Comparison of ENCODE assay signal across 8 mouse cellular contexts in the genomic region with DNA sequence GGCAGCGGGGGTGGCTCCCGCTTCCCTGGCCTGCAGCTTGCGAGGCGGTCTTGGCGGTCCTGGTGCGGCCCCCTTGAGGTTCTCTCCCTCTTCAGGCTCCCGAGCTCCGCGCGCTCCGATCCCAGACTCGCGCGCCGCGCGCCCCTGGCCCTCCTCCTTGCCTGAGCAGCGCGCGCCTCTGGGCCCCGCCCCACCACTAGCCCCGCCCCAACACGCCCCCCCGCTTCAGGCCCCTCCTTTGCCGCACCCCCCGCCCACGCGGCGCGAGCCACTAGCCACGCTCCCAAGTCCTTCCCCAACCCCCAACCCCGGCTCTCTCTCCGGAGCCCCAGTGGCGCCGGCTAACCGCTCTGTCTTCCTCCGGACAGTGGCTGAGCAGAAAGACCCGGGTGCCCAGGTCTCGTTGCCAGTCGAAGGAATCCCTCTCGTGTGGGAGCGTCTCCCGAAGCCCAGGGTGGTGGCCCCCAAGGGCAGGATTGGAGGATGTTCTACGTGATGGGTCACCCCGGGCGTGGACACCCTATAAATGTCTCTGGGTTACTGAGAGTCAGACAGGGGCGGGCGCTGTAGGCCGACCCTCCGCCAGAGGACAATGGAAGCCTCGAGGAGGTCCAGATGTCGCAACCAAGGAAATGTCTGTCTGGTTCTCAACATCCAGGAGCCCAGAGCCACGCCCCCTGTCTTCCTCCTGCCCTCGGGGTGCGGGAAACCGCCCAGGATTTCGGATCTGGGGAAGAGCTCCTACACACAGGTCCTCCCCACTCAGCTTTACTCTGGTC. TPM values are rescaled to one million over a fixed set of nuclear protein-coding genes. Genes with fewer than 3 reads are reported as not detected.
A peak's percentile ranks its signal among the peaks of the same experiment; 100 is the strongest.
DNase-seq lines count a peak whose midpoint lies in the region; ATAC-seq and TF ChIP-seq lines count a peak whose summit lies in the region.

No protein-coding gene starts in this region.

- peak overlapping the region; percentile 99 for H3K4me2 ChIP-seq in intestine, postnatal 0 days (replicated peaks; ENCODE audit: low read depth)
- H3K4me2 ChIP-seq in midbrain, embryonic 11.5 days = peak overlapping the region; percentile 90

- H3K27me3 ChIP-seq in intestine, postnatal 0 days (replicated peaks; ENCODE audit: control insufficient read depth, insufficient read depth, low read length) = peaks cover 10% of the 10 kb centered on the region
- no peaks in the 10 kb centered on the region for H3K27me3 ChIP-seq in midbrain, embryonic 11.5 days (ENCODE audit: control insufficient read depth, insufficient read depth, low read length)

- H3K4me3 ChIP-seq in intestine, postnatal 0 days (ENCODE audit: low read depth, low read length) = peak overlapping the region; percentile 68
- peak overlapping the region; percentile 79 for H3K4me3 ChIP-seq in midbrain, embryonic 11.5 days (ENCODE audit: low read depth, low read length)

- no peak for TF ChIP-seq CTCF in intestine, postnatal 0 days (IDR thresholded peaks at IDR 0.05; ENCODE audit: low read depth)

- intact Hi-C loops in left cerebral cortex, postnatal 4 days (cut with DNase I) = no loop called here

- peak; percentile 84 to 95 for DNase-seq in adrenal gland, adult (ENCODE audit: inconsistent age in 2 of 2, low spot score in 1 of 2)
- DNase-seq in embryo, embryonic 11 days = peak; percentile 93
- DNase-seq in left cerebral cortex, postnatal 4 days = peak; percentile 94
- peak; percentile 98 for DNase-seq in midbrain, embryonic 11.5 days (ENCODE audit: low spot score, missing footprints)
- peak; percentile 54 for DNase-seq in skeletal muscle tissue, adult 2 months (ENCODE audit: low read depth, low spot score)
- DNase-seq in c-Kit-positive CD71-positive TER-119-positive erythroid progenitor cells, embryonic 14.5 days (ENCODE audit: low spot score) = no peak

- WGBS in intestine, postnatal 0 days = under 1% methylated on average over 42 of the region's 57 CpGs
- WGBS in midbrain, embryonic 11.5 days = under 1% methylated on average over 41 of the region's 57 CpGs

- no peaks in the 10 kb centered on the region for H3K36me3 ChIP-seq in intestine, postnatal 0 days (ENCODE audit: control insufficient read depth, insufficient read depth)
- H3K36me3 ChIP-seq in midbrain, embryonic 11.5 days (ENCODE audit: control insufficient read depth, insufficient read depth, low read length) = no peaks in the 10 kb centered on the region

- ATAC-seq in granulocyte monocyte progenitor cell, adult 5-6 weeks (replicated peaks; ENCODE audit: poor library complexity, severe bottlenecking) = peak; percentile 64
- peak; percentile 32 for ATAC-seq in intestine, postnatal 0 days
- peak; percentile 77 for ATAC-seq in midbrain, embryonic 11.5 days (ENCODE audit: low FRiP score)

- peak overlapping the region; percentile 48; the same call in 1 of the 2 replicates for H3K9ac ChIP-seq in intestine, postnatal 0 days (ENCODE audit: low read depth, low read length)
- H3K9ac ChIP-seq in midbrain, embryonic 11.5 days (ENCODE audit: low read length) = peak overlapping the region; percentile 82

- H3K4me1 ChIP-seq in intestine, postnatal 0 days (replicated peaks; ENCODE audit: control insufficient read depth, insufficient read depth, low read length) = no peaks in the 10 kb centered on the region
- H3K4me1 ChIP-seq in midbrain, embryonic 11.5 days (ENCODE audit: control insufficient read depth, insufficient read depth, low read length) = peaks cover 13% of the 10 kb centered on the region

- peak overlapping the region; percentile 50; the same call in 1 of the 2 replicates for H3K27ac ChIP-seq in intestine, postnatal 0 days (ENCODE audit: low read depth, low read length)
- peak overlapping the region; percentile 72 for H3K27ac ChIP-seq in midbrain, embryonic 11.5 days (ENCODE audit: low read depth, low read length)

- no peaks in the 10 kb centered on the region for H3K9me3 ChIP-seq in intestine, postnatal 0 days (ENCODE audit: control insufficient read depth)
- no peaks in the 10 kb centered on the region for H3K9me3 ChIP-seq in midbrain, embryonic 11.5 days (ENCODE audit: control insufficient read depth, low read length)

RNA-seq across cellular contexts. Expression of a gene that starts 1.4 kb away (rescaled TPM):
- total RNA-seq in granulocyte monocyte progenitor cell, adult 5-6 weeks (2014; fragmentation: Nextera tagmentation) = 32.9 and 67.0 TPM in 2 replicates
- 10.9 and 13.9 TPM in 2 replicates for total RNA-seq in granulocyte monocyte progenitor cell, adult 5-6 weeks (2017)
- polyA plus RNA-seq in intestine, postnatal 0 days (2015; fragmentation: Nextera tagmentation; extraction: Ambion mirVana) = 1.0 and 1.1 TPM in 2 replicates
- 10 to 100 TPM; 40.0 to 40.8 TPM for total RNA-seq in left cerebral cortex, postnatal 4 days (2021)
- polyA plus RNA-seq in midbrain, embryonic 11.5 days (2014; fragmentation: Nextera tagmentation; extraction: Ambion mirVana) = 8.7 and 11.8 TPM in 2 replicates

RNA-seq across cellular contexts. Expression of a gene that starts 46.2 kb away (rescaled TPM):
- total RNA-seq in granulocyte monocyte progenitor cell, adult 5-6 weeks (2014; fragmentation: Nextera tagmentation) = 32.2 and 42.1 TPM in 2 replicates
- 45.2 and 89.4 TPM in 2 replicates for total RNA-seq in granulocyte monocyte progenitor cell, adult 5-6 weeks (2017)
- polyA plus RNA-seq in intestine, postnatal 0 days (2015; fragmentation: Nextera tagmentation; extraction: Ambion mirVana) = 37.7 and 40.0 TPM in 2 replicates
- 10 to 100 TPM; 40.3 to 42.6 TPM for total RNA-seq in left cerebral cortex, postnatal 4 days (2021)
- polyA plus RNA-seq in midbrain, embryonic 11.5 days (2014; fragmentation: Nextera tagmentation; extraction: Ambion mirVana) = 74.2 and 87.6 TPM in 2 replicates
